Mouse (Mus musculus) cortical plate, adult 2 months (tissue): Measurements from ENCODE around the gene Elf1.

Experiments
- CTCF ChIP-seq: fragments of 200-500 bp; IDR thresholded peaks from 2 replicates; pipeline ENCODE4 v1.5.1; 2011; ENCODE audit warnings: mild to moderate bottlenecking, control low read depth, low read length; ENCODE audit not compliant: insufficient read depth; ENCODE audit errors: extremely low read depth
- POLR2A ChIP-seq: fragments of 200-500 bp; IDR thresholded peaks from 2 replicates; pipeline ENCODE4 v1.6.1; 2011; ENCODE audit warnings: mild to moderate bottlenecking, low read length, control low read depth; ENCODE audit not compliant: insufficient read depth; ENCODE audit errors: extremely low read depth

GRCm38 (mm10) chr14:79489150-79489549, 8.2 kb downstream of the Elf1 start:
- TF ChIP-seq CTCF (no peak), POLR2A (no peak)
